ENCODE assay signal across 19 mouse cellular contexts in the genomic region with DNA sequence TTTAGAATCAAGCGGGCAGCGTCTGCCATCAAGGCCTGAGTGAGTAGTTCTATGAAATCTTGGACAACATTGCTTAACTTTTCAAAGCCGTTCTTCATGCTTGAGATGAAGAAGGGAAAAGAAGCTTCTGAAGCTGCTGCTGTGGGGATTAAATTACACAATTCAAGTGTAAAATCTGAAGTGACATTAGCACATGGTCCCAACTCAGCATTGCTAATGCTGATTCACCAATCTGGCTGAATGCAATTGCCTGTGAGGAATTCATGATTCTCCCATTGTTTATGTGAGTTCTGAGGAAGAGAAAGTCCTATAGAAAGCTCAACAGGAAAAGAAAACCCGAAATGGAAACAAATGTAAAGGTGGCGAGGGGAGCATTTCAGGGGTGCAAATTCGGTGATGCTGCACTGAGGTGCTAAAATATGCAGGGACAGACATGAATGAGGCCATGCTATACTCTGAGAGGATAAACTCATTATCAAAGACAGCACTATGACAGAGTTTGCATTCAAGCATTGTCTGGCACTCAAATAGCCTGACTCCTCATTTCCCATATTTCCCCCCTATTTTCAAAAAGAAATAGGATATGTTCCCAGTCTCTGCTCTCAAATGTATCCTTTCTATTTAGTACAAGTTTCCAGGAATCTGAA.
DNase-seq lines count a peak whose midpoint lies in the region; ATAC-seq and TF ChIP-seq lines count a peak whose summit lies in the region.
"Had no signal": no experiment of that assay in that cellular context is flagged by ENCODE, and none has a peak within 500 bp of the region (broad histone marks: within the 10 kb centered on the region; RNA-seq: fewer than 3 reads in every experiment).

No protein-coding gene starts in this region.

- no peak overlapping the region for H3K9ac ChIP-seq in hindbrain, postnatal 0 days (replicated peaks; ENCODE audit: low read length)
- H3K9ac ChIP-seq in forebrain, embryonic 14.5 days (ENCODE audit: low read length): no peak overlapping the region
- H3K9ac ChIP-seq in midbrain, embryonic 13.5 days (replicated peaks): no peak overlapping the region
- H3K9ac ChIP-seq: liver, postnatal 0 days; neural tube, embryonic 12.5 days had no signal

- TF ChIP-seq CTCF in hindbrain, postnatal 0 days (IDR thresholded peaks at IDR 0.05; ENCODE audit: low read depth): no peak

- H3K27ac ChIP-seq in hindbrain, postnatal 0 days: no peak overlapping the region
- H3K27ac ChIP-seq in hindbrain, embryonic 10.5 days: no peak overlapping the region
- H3K27ac ChIP-seq in forebrain, embryonic 14.5 days (ENCODE audit: low read depth, low read length): no peak overlapping the region
- no peak overlapping the region for H3K27ac ChIP-seq in midbrain, embryonic 13.5 days
- H3K27ac ChIP-seq: left cerebral cortex, adult 2 months; limb, embryonic 10.5 days; neural tube, embryonic 12.5 days had no signal

- no peaks in the 10 kb centered on the region; the same call in 1 of the 2 replicates for H3K4me1 ChIP-seq in hindbrain, postnatal 0 days (ENCODE audit: insufficient read depth, low read length)
- H3K4me1 ChIP-seq in hindbrain, embryonic 10.5 days (replicated peaks): no peaks in the 10 kb centered on the region
- H3K4me1 ChIP-seq in forebrain, embryonic 14.5 days (ENCODE audit: control insufficient read depth, insufficient read depth, low read length): no peaks in the 10 kb centered on the region
- H3K4me1 ChIP-seq in midbrain, embryonic 13.5 days (replicated peaks): peaks cover 9% of the 10 kb centered on the region
- H3K4me1 ChIP-seq: limb, embryonic 10.5 days; neural tube, embryonic 12.5 days had no signal

- no peaks in the 10 kb centered on the region for H3K9me3 ChIP-seq in hindbrain, postnatal 0 days (ENCODE audit: low read length)
- H3K9me3 ChIP-seq in hindbrain, embryonic 10.5 days: no peaks in the 10 kb centered on the region
- no peaks in the 10 kb centered on the region for H3K9me3 ChIP-seq in forebrain, embryonic 14.5 days (replicated peaks; ENCODE audit: control insufficient read depth, low read length)
- H3K9me3 ChIP-seq in midbrain, embryonic 13.5 days: no peaks in the 10 kb centered on the region
- H3K9me3 ChIP-seq: limb, embryonic 10.5 days; neural tube, embryonic 12.5 days had no signal

- peak; percentile 53; the same call in 1 of the 2 replicates for ATAC-seq in hindbrain, postnatal 0 days
- peak; percentile 46; the same call in 1 of the 2 replicates for ATAC-seq in forebrain, embryonic 14.5 days
- ATAC-seq in midbrain, embryonic 13.5 days: peak; percentile 67
- ATAC-seq: liver, postnatal 0 days had no signal

- H3K4me3 ChIP-seq in hindbrain, postnatal 0 days (ENCODE audit: low read length): no peak overlapping the region
- no peak overlapping the region for H3K4me3 ChIP-seq in hindbrain, embryonic 10.5 days
- no peak overlapping the region for H3K4me3 ChIP-seq in forebrain, embryonic 14.5 days (ENCODE audit: low read depth, low read length)
- H3K4me3 ChIP-seq in midbrain, embryonic 13.5 days (replicated peaks): no peak overlapping the region
- H3K4me3 ChIP-seq: left cerebral cortex, adult 2 months; limb, embryonic 10.5 days; neural tube, embryonic 12.5 days had no signal

- no peak overlapping the region for H3K4me2 ChIP-seq in hindbrain, postnatal 0 days (ENCODE audit: low read depth, low read length)
- no peak overlapping the region for H3K4me2 ChIP-seq in forebrain, embryonic 14.5 days (ENCODE audit: low read length)
- no peak overlapping the region for H3K4me2 ChIP-seq in midbrain, embryonic 13.5 days (replicated peaks)
- H3K4me2 ChIP-seq: neural tube, embryonic 12.5 days had no signal

- WGBS in hindbrain, postnatal 0 days: 55% methylated on average over 6 of the region's 6 CpGs
- WGBS in hindbrain, embryonic 10.5 days: 81% methylated on average over 6 of the region's 6 CpGs
- WGBS in forebrain, embryonic 14.5 days: 51% methylated on average over 6 of the region's 6 CpGs
- WGBS in midbrain, embryonic 13.5 days: 34% methylated on average over 6 of the region's 6 CpGs

- peak; percentile 60 for DNase-seq in hindbrain, postnatal 0 days (ENCODE audit: low spot score)
- no peak for DNase-seq in hindbrain, embryonic 10.5 days (ENCODE audit: low spot score)
- peak; percentile 12 for DNase-seq in forebrain, embryonic 14.5 days (ENCODE audit: low spot score)
- no peak for DNase-seq in urinary bladder, postnatal 4 days (ENCODE audit: low spot score in 2 of 2)
- DNase-seq in thymus, postnatal 36 days: no peak
- DNase-seq in thymus, adult 18-20 months: no peak
- DNase-seq: adrenal gland, adult 8-10 months; cerebellum, postnatal 25 days; gastrocnemius, postnatal 25 days; kidney, adult 8-10 months; kidney, postnatal 14 days; liver, postnatal 0 days; lung, postnatal 10 days; spleen, adult 18-20 months; thymus, postnatal 4 days had no signal

- H3K27me3 ChIP-seq in hindbrain, postnatal 0 days (ENCODE audit: insufficient read depth, low read length): no peaks in the 10 kb centered on the region
- H3K27me3 ChIP-seq in hindbrain, embryonic 10.5 days (ENCODE audit: insufficient read depth, poor library complexity, severe bottlenecking): no peaks in the 10 kb centered on the region
- H3K27me3 ChIP-seq in forebrain, embryonic 14.5 days (replicated peaks; ENCODE audit: control insufficient read depth, insufficient read depth, low read length): no peaks in the 10 kb centered on the region
- H3K27me3 ChIP-seq in midbrain, embryonic 13.5 days: no peaks in the 10 kb centered on the region
- H3K27me3 ChIP-seq: neural tube, embryonic 12.5 days had no signal

- no peaks in the 10 kb centered on the region for H3K36me3 ChIP-seq in hindbrain, postnatal 0 days (ENCODE audit: insufficient read depth, low read length)
- no peaks in the 10 kb centered on the region for H3K36me3 ChIP-seq in hindbrain, embryonic 10.5 days
- no peaks in the 10 kb centered on the region for H3K36me3 ChIP-seq in forebrain, embryonic 14.5 days (ENCODE audit: control insufficient read depth, insufficient read depth, low read length)
- no peaks in the 10 kb centered on the region for H3K36me3 ChIP-seq in midbrain, embryonic 13.5 days
- H3K36me3 ChIP-seq: limb, embryonic 10.5 days; neural tube, embryonic 12.5 days had no signal

Comparison
In these comparisons a context has a peak if more than half of its experiments do, and no peak if none do; other contexts are left out.
1. DNase-seq: peak in hindbrain, postnatal 0 days (single experiment) and forebrain, embryonic 14.5 days (single experiment); none in hindbrain, embryonic 10.5 days (single experiment), urinary bladder, postnatal 4 days (0 of 2), thymus, postnatal 36 days (0 of 2) and thymus, adult 18-20 months (0 of 2).
2. Peak in every context shown above with its lines, with median percentiles within 50 percentile points of each other: ATAC-seq.